Mouse (Mus musculus) gastrocnemius, postnatal 10 days (tissue): ENCODE measurements at regions not wholly inside any gene's neighbourhood (a gene's known extent, or its start where the extent isn't known, plus 50 kb on each side); places are given as distances from the start of the nearest gene placed in this dataset.

ENCODE experiments used
- DNase-seq: peaks from one replicate; pipeline ENCODE4 v3.0.0; 2021; ENCODE audit warnings: mixed read lengths

- no peak for DNase-seq
These were observed 208.2 kb downstream of the Rpl10-ps3 start for GRCm38 (mm10) chr9:50136636-50136985.

DNA sequence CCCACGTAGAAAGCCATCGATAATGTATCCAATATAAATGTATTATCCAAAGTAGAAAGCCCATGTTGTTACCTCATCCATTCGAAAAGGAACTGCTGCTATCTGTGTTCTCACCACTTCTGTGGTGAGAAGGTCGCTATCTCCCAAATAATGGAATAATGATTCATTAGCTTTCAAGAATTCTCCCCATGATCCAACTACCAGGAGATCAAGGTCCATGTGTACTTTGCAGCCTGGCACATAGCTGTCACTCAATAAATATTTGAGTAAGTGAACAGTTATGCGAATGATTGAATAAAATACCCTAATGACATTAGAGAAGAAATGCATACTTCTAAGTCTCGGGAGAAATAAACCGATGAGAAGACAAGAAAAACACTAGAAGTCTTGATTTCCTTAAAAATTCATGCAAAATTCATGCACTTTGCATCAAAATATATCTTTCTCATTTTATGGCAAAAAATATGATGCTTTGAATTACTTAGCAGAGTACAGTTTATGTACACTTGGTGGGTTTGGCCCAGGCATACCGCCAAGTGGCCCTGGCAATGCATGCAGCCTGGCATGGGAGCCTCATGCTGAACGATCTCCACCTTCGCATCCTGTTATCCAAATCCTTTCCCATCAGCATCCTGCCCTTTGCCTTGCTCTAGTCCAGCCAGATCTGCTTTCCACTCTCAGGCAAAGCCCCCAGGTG is 208.7 kb downstream of the Rpl10-ps3 start:
- no peak for DNase-seq

DNA sequence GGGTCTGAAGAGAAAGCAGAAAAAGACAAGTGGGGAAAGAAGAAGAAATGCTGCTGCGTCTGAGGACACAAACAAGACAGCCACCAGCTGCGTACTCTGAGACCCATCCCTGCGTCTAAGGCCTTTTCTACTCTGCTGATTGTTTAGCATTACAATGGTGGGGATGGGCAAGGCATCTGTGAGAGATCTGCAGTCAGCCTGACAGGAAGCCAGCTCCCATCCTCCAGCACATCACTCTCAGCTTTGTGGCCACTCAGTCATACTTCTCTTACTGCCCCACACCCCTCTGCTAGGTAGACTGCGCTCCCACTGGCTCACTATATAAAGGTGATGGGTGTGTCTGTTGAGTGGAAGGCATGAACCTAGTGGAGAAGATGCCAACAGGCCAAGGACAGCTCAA is 220.5 kb downstream of the Rpl10-ps3 start:
- DNase-seq = no peak

DNA sequence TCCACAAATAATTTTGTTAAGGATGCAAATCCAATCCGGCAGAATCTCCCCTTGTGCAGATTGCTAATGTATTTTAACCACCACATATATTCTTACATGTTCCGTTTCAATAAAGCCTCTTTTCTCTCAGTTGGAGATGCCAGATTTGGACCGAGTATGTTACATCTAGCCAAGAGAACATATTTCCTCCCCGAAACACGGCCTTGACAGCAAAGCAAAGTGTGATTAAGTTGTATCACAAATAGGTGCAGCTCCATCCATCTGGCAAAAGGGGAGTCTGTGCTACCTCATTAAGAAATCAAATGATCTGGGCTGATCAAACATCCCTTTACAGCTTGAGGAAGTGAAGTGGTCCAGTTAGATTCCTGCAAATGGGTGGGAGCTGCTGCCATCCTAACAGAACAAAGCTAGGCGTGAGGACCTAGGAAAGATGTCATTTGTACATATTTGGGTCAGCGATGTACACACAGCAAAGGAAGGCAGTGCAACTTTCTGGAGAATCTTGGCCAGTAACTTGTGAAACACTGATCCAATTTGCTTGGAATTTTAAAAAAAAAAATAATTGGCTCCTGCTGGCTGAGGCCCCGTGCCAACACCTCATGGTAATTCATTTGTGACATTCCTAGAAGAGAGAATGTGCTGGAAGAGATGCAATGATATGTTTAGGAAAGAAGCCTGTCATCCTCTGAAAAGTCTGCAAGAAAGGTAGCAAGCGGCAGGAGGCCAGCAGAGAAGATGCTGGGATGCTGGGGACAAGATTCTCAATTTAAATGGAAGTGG is 223.8 kb downstream of the Rpl10-ps3 start:
- no peak for DNase-seq

GRCm38 (mm10) chr9:50119412-50119811 is 225.4 kb downstream of the Rpl10-ps3 start:
- no peak for DNase-seq

- DNase-seq = peak; percentile 22
These were observed 226.2 kb downstream of the Rpl10-ps3 start for GRCm38 (mm10) chr9:50118578-50118977.

- no peak for DNase-seq
These were observed 238.2 kb downstream of the Rpl10-ps3 start for GRCm38 (mm10) chr9:50106551-50106950.

DNA sequence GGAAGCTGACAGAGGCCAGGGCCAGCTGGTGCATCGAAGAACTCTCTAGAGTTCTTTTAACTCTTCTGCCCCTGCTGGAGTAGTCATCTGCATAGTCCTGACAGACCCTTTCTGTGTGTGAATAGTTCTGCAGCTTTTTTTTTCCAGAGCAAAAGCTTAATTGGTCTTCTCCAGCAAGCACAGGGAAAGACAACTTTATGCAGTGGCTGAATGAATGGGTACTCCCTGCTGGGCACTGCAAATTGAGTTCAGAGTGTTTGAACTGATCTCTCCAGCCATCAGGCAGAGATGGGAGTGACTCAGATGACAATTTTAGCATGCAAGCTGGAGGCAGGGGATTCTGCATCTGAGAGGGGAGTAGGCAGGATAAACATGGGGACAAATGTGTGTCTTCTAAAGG is 242.0 kb downstream of the Rpl10-ps3 start:
- DNase-seq = no peak

DNA sequence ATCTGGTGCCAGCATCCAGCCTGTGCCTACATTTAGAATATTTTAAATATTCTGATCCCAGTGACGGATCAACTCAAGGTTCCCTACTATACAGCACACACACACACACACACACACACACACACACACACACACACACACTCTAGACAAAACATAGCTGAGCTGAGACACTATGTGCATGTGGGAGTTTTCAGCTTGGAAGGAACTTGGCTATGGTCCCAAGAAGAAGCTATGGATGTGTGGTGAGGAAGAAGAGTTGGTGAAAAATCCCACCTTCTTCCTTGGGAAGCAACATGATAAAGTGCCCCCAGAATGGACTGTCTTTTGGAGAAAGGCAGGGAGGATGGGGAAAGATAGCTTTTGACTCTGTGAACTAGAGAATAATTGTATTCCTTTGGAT is 243.7 kb downstream of the Rpl10-ps3 start:
- no peak for DNase-seq

- no peak for DNase-seq
These were observed 253.8 kb downstream of the Rpl10-ps3 start for GRCm38 (mm10) chr9:50090968-50091367.

GRCm38 (mm10) chr9:50089916-50090315 is 254.9 kb downstream of the Rpl10-ps3 start:
- DNase-seq = no peak

GRCm38 (mm10) chr9:50080205-50080604 is 264.6 kb downstream of the Rpl10-ps3 start:
- no peak for DNase-seq

DNA sequence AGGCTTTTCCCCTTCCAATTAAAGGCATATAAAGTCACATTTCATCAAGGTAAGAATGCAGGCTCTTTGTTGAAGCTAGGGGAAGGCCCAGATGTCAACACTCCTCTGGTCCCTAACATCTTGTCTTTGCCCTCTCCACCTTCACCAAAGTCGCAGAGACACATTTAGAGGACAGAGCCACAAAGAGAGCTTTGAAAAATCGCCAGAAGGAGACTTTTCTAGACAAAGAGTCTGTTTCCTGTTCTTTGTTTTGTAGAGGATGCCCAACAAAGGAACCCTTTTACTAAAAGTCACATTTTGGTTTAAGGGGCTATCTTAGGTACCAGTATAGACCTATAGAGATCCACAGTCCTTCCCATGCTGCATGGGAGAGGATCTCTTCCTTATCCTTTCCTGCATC is 269.9 kb upstream of the Ncam1 start:
- no peak for DNase-seq

DNA sequence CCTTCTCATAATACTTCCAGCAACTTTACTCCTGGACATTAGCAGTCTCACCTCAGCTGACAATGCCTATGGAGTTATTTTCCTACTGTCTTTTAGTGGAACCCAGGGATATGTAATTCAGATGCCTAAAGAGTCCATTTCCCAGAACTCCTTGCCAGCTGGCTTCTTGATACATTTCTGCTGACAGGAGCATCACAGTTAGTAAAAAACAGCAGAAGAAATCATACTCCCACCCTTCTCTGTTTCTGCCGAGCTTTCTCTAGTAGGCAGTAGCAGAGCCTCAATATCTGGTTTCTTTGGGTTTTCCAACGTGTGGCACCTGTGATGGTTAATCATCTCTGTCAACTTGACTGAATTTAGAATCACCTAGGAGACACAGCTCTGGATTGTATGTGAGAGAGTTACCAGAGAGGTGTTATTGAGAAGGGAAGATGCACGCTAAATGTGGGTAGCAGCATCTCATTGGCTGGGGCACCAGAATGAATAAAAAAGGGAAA is 269.1 kb upstream of the Ncam1 start:
- no peak for DNase-seq

DNA sequence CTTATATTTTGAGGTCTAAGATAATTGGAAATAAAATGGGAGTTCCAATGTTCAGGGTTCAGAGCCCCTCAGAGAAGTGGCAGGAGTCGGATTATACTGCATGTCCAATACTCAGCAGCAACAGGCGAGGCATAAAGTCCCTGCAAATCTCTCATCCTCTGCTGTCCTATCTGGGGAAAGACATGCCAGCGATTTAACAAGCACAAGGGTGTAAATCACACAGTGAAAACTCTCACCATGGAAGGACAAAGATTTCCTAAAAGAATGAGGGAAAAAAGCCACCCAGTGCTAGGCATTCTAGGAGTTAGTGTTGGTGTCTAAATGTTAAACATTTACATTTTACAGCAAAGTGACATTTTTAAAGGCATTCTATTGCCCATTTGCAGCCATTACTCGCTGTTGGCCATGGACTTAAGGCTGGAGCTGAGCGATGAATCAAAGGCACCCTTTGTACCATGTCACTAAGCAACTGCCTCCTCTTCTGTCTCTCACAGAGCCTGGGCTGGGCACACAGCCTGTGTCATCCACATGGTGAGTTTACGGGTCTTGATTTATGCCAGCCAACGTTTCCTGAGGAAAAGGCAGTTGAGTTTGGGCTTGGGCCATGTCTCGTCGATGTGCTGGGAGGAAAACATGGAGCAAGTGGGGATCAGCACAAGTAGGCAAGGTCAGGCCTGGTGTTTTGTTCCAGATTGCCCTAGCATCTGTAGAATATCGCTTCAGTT is 265.9 kb upstream of the Ncam1 start:
- no peak for DNase-seq

- peak; percentile 15 for DNase-seq
These were observed 239.5 kb upstream of the Ncam1 start for GRCm38 (mm10) chr9:50038231-50038630.

DNA sequence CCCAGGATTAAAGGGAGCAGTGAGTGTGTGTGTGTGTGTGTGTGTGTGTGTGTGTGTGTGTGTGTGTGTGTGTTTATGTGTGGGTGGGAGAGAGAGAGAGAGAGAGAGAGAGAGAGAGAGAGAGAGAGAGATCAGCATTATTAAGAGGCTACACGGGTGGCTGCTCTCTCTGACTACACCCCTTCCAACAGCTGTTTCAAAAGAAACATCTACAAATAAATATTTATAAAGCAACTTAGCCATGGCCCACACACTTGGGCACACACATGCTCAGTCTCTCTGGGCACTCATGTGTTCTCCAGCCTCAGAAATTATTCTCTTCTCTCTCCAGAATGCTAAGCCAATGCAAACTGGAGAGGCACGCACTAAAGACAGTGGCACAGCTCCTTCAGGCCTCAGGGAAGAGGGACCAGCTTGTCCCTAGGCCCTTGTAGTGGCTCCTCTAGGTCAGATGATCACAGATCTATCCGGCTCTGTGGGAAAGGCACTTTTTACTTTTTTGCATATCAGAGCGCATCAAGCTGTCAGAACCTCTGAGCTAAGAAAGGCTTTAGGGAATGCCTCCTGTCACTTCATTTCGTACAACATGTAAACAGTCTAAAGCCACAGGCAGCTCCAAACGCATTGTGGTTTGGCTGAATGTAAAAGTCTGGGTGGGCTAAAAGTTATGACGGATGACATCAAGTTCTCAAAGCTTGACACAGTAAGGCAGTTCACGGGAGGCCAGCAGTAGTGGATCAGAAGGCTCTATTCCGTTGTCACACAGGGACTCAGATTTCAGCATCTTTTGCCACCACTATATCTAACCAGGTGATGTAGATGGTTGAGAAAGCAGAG is 233.8 kb upstream of the Ncam1 start:
- DNase-seq = no peak

- no peak for DNase-seq
These were observed 232.6 kb upstream of the Ncam1 start for GRCm38 (mm10) chr9:50031318-50031717.

GRCm38 (mm10) chr9:50029030-50029429 is 230.3 kb upstream of the Ncam1 start:
- DNase-seq = no peak

GRCm38 (mm10) chr9:50028573-50028972 is 229.8 kb upstream of the Ncam1 start:
- DNase-seq = no peak

DNA sequence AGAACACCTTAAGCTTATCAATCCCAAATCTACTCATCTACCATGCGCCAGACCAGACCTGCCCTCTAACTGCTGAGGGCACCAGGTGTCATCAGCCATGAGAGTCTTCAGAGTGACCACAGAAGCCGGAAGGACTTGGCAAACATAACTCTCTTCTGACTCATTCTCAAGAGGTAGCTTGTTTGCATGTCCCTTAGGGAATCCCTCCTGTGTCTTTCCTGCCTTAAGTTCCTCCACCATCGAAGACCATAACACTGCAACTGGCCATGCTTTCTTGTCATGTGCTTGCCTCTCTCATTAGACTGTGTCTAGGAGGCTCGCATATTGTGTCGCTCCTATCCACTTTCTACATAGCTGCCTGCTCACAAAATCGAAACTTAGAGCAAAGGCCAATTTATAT is 226.1 kb upstream of the Ncam1 start:
- DNase-seq = no peak

DNA sequence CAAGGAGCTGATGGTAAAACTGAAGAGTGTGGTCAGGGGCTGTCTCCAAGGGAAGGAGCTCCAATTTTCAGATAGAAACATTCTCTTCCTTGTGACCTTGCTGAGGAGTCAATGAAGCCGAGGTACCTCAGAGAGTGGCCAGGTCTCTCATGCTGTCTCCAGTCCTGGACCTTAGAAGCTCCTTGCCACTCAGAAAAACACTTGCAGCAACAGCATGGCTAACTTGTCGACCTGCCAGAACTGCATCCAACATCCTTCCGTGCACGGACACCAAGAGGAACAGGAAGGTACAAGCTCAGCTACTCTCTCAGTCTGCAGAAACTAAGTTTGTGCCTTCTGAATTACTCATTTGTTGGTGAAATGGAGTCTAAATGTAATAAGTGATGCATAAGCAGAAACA is 214.9 kb upstream of the Ncam1 start:
- DNase-seq = no peak
